In the genomic region with DNA sequence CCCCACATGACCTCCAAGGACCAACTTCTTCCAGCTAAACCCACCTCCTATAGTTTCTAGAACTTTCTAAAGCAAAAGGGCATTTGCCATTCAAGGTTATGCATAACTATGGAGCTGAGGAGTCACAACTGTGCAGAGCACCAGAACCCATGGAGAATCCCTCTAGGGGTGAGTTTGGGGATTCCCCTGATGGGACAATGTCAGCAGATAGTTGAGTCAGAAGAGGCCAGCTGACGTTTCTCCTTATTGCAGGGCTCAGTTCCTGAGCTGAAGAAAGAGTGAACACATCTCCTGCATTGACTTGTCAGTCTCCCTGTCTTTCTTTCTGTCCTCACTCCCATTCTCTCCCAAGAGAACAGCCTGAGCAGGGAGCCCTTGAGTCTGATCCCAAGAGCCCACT, we compare ENCODE assay signal across 11 mouse cellular contexts.
"Had no signal": no experiment of that assay in that cellular context is flagged by ENCODE, and none has a peak within 500 bp of the region (broad histone marks: within the 10 kb centered on the region; RNA-seq: fewer than 3 reads in every experiment).

No protein-coding gene starts in this region.

- H3K27me3 ChIP-seq: kidney, embryonic 15.5 days; limb, embryonic 15.5 days; liver, embryonic 13.5 days had no signal

- H3K4me3 ChIP-seq: kidney, embryonic 15.5 days; limb, embryonic 15.5 days; liver, embryonic 13.5 days; megakaryocyte, embryonic 14.5 days had no signal

- H3K4me2 ChIP-seq: kidney, embryonic 15.5 days; limb, embryonic 15.5 days; liver, embryonic 13.5 days; midbrain, embryonic 11.5 days had no signal

- H3K9ac ChIP-seq: kidney, embryonic 15.5 days; limb, embryonic 15.5 days; liver, embryonic 13.5 days had no signal

- ATAC-seq: midbrain, embryonic 16.5 days had no signal

- H3K27ac ChIP-seq: kidney, embryonic 15.5 days; limb, embryonic 15.5 days; liver, embryonic 13.5 days had no signal

- H3K9me3 ChIP-seq: kidney, embryonic 15.5 days; limb, embryonic 15.5 days; liver, embryonic 13.5 days; megakaryocyte, embryonic 14.5 days had no signal

- DNase-seq: kidney, adult 18-20 months; kidney, postnatal 14 days; liver, embryonic 13.5 days; lung, adult 18-20 months; right cerebral cortex, postnatal 14 days; thymus, postnatal 36 days had no signal

- H3K4me1 ChIP-seq: limb, embryonic 15.5 days; liver, embryonic 13.5 days had no signal
